Mouse (Mus musculus) lung, adult 2 months (tissue): ENCODE results near the gene Heg1.
A peak's percentile ranks its signal among the peaks of the same experiment; 100 is the strongest.

ENCODE experiments used
- CTCF ChIP-seq: fragments of 200-500 bp; IDR thresholded peaks from 2 replicates; pipeline ENCODE4 v1.5.1; 2011; ENCODE audit warnings: mild to moderate bottlenecking, low read length, control low read depth; ENCODE audit not compliant: insufficient read depth
- POLR2A ChIP-seq: fragments of 200-500 bp; IDR thresholded peaks from 2 replicates; pipeline ENCODE4 v1.6.1; 2011; ENCODE audit warnings: low read depth, mild to moderate bottlenecking, control low read depth, low read length, borderline replicate concordance; ENCODE audit errors: extremely low read depth

DNA sequence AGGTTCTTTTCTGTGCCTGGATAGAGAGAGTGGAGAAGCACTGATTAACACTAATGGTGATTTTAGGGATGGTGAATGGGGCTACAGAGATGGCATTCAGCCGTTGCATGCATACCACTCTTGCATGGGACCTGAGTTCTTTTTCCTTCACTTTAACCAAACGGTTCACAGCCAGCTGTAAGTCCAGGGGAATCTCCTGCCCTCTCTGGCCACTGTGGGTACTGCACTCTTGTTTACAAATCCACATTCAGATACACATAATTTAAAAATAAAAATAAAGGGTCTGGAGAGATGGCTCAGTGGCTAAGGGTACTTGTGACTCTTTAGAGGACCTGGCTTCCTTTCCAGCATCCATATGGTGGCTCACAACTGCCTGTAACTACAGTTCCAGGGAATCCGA lies 39.8 kb downstream of the Heg1 start:
- TF ChIP-seq CTCF: peak; percentile 39
- no peak for TF ChIP-seq POLR2A
